Mouse (Mus musculus) spleen, adult 2 months (tissue): ENCODE results near the gene Ncf4. TPM values are rescaled to one million over a fixed set of nuclear protein-coding genes. Genes with fewer than 3 reads are reported as not detected.
"Not testable (repeated sequence)": the region's sequence is repeated elsewhere in the genome, so short reads cannot be mapped to it uniquely, and the experiment has no call there.

Source experiments
- DNase-seq, 2 experiments: peaks; one replicate each; pipeline versions ENCODE4 v3.0.0 to v3.0.0-alpha.2; 2012 to 2021; ENCODE audit warnings: low spot score in 2 of 2, low read depth in 1 of 2
- H3K27ac ChIP-seq: fragments of 200-500 bp; 2 replicates; pipeline ENCODE4 v1.5.1; 2012; ENCODE audit warnings: low read length, inconsistent platforms; ENCODE audit not compliant: insufficient read depth
- H3K27me3 ChIP-seq: fragments of 200-500 bp; 2 replicates; pipeline ENCODE4 v1.6.1; 2012; ENCODE audit warnings: mild to moderate bottlenecking, moderate library complexity, low read length, inconsistent platforms; ENCODE audit not compliant: control insufficient read depth, insufficient read depth
- H3K36me3 ChIP-seq: fragments of 200-500 bp; 2 replicates; pipeline ENCODE4 v1.6.1; 2012; ENCODE audit warnings: mild to moderate bottlenecking, low read length, inconsistent platforms; ENCODE audit not compliant: control insufficient read depth, insufficient read depth
- H3K4me1 ChIP-seq: fragments of 200-500 bp; 2 replicates; pipeline ENCODE4 v1.6.1; 2011; ENCODE audit warnings: inconsistent platforms; ENCODE audit not compliant: control insufficient read depth, insufficient read depth, insufficient read length
- H3K4me3 ChIP-seq: fragments of 200-500 bp; 2 replicates; pipeline ENCODE4 v1.5.1; 2011; ENCODE audit warnings: mild to moderate bottlenecking, inconsistent platforms; ENCODE audit not compliant: insufficient read depth, insufficient read length; ENCODE audit errors: extremely low read depth
- CTCF ChIP-seq: fragments of 200-500 bp; IDR thresholded peaks from 2 replicates; pipeline ENCODE4 v1.5.1; 2011; ENCODE audit warnings: mild to moderate bottlenecking, inconsistent platforms; ENCODE audit not compliant: insufficient read depth, insufficient read length, insufficient replicate concordance; ENCODE audit errors: extremely low read depth
- POLR2A ChIP-seq: fragments of 200-500 bp; IDR thresholded peaks from 2 replicates; pipeline ENCODE4 v1.6.1; 2011; ENCODE audit warnings: low read depth, low read length, inconsistent platforms
- WGBS: fragments of 180-500 bp; shearing (Covaris S2); methylation state at CpG from one replicate; pipeline ENCODE4 v1.1.7; 2018; 5-methylcytosine and 5-hydroxymethylcytosine counted together
- polyA plus RNA-seq: library from polyadenylated mRNA; depleted of rRNA; stranded (reverse); fragments of >200 nt; gene quantifications from 2 replicates; pipeline ENCODE4 v1.2.3, GENCODE M21; 2012

Ncf4 gene
- polyA plus RNA-seq, 1 experiment: 122 TPM

DNA sequence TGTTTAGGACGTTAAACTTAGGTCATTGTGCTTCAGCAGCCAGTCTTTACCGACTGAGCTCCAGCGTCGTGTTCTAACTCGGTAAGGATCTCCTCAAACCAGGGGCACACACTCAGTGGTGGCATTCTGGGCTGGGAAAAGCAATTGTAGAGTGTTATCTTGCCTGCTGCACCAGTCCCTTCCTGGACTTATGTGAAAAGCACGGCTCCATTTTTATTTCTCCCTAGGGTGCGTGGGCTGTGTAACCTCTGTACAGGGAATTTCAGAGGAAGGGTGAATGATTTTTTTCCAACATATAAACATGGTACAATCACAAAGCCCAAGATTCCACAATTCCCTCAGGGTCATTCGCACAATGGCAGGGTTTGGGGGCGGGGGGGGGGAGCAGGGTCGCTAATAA, 22.8 kb downstream of the Ncf4 start:
- no peak overlapping the region for H3K4me3 ChIP-seq
- 82% methylated on average over 10 of the region's 10 CpGs for WGBS
- H3K27me3 ChIP-seq: no peaks in the 10 kb centered on the region

DNA sequence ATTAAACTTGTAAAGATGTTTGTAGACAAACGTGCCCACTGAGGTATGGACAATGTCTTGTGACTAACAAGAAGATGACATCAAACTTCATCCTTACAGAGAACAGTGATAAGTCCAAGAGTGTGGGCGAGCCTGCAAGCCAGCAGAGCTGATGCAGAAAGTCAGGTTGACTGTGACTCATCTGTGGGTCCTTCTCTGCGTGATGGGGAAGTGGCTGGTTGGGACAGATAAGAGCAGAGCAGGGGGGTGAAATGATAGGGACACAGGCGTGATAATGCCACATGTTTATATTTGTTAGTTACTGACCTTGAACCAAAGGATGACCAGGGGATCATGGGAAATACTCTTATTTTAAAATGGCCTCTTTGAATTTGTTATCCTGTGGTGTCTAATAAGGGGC, 23.3 kb downstream of the Ncf4 start:
- TF ChIP-seq POLR2A: no peak
- no peak for TF ChIP-seq CTCF
- WGBS: 35% methylated on average over 4 of the region's 4 CpGs
- H3K36me3 ChIP-seq: peaks cover 5% of the 10 kb centered on the region; the same call in 1 of the 2 replicates
- H3K27ac ChIP-seq: no peak overlapping the region
- no peak for DNase-seq
- H3K27me3 ChIP-seq: no peaks in the 10 kb centered on the region
- no peak overlapping the region for H3K4me3 ChIP-seq
- peaks cover 4% of the 10 kb centered on the region; the same call in 1 of the 2 replicates for H3K4me1 ChIP-seq

More for the DNA sequence above, 22.8 kb downstream of the Ncf4 start:
- no peak for TF ChIP-seq POLR2A
- no peak for TF ChIP-seq CTCF
- DNase-seq: no peak
- H3K4me1 ChIP-seq: peaks cover 4% of the 10 kb centered on the region; the same call in 1 of the 2 replicates
- H3K27ac ChIP-seq: no peak overlapping the region
- H3K36me3 ChIP-seq: peaks cover 7% of the 10 kb centered on the region; the same call in 1 of the 2 replicates

DNA sequence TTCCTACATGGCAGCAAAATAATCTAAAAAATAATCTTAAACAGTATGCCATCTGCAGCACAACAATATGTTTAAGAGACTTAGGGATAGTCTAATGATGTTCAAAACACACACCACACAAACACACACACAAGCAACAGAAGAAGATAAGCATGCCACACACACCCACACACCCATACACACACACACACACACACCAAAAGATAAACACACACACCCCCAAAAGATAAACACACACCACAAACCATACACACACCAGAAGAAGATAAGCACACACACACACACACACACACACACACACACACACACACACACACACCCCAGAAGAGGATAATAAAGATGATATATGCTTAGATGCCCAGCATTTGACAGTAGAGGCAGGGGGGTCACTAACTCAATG, 26.6 kb downstream of the Ncf4 start:
- no peaks in the 10 kb centered on the region for H3K36me3 ChIP-seq
- peaks cover 6% of the 10 kb centered on the region; the same call in 1 of the 2 replicates for H3K4me1 ChIP-seq
- DNase-seq: no peak
- H3K27ac ChIP-seq: no peak overlapping the region
- H3K27me3 ChIP-seq: no peaks in the 10 kb centered on the region
- no peak overlapping the region for H3K4me3 ChIP-seq
- no peak for TF ChIP-seq CTCF
- TF ChIP-seq POLR2A: no peak

DNA sequence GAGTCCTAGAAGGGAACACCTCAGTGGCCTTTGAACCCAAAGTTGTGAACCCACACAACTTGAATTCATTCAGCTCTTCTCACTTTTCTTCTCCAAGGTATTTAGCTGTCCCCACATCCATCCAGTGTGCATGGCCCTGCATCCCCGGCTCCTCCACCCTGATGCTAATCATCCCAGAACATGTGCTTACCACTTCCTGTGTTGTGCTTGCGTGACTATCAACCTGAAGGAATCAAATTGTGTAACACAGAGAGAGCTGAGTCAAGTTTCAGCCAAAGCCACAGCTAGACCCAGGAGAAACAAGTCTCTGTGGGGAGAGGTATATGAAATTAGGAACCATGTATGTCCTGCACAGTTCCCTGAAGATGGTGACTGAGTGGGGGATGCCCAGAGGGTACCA, 33.7 kb downstream of the Ncf4 start:
- Histone ChIP-seq H3K4me1 (no peaks in the 10 kb centered on the region), H3K4me3 (no peak overlapping the region), H3K27ac (no peak overlapping the region), H3K36me3 (no peaks in the 10 kb centered on the region), H3K27me3 (no peaks in the 10 kb centered on the region)
- DNase-seq: no peak
- TF ChIP-seq CTCF (no peak), POLR2A (no peak)
- 40% methylated on average over 2 of the region's 2 CpGs for WGBS

DNA sequence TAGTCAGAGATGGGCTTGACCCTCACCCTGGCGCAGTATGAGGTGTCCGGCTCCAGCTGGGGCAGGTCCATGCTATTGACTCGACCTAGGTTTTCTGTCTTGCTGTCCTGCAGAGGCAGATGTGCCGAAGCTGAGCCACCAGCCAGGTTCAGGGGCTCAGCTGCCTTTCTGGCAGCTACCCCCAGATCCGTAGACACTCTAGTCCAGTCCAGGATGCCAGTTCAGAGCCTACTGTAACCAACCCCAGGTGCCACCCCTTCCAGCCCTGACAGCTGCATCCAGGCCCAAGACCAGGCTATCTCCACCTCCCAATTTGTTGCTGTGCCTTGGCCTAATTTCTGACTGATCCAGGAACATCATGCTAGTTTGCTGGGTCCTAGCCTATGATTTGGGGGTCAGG, 43.3 kb downstream of the Ncf4 start:
- H3K36me3 ChIP-seq: no peaks in the 10 kb centered on the region
- no peaks in the 10 kb centered on the region for H3K4me1 ChIP-seq
- H3K27me3 ChIP-seq: no peaks in the 10 kb centered on the region
- DNase-seq: no peak
- H3K4me3 ChIP-seq: no peak overlapping the region
- no peak overlapping the region for H3K27ac ChIP-seq
- WGBS: 91% methylated on average over 5 of the region's 5 CpGs
- TF ChIP-seq CTCF: no peak
- TF ChIP-seq POLR2A: no peak

DNA sequence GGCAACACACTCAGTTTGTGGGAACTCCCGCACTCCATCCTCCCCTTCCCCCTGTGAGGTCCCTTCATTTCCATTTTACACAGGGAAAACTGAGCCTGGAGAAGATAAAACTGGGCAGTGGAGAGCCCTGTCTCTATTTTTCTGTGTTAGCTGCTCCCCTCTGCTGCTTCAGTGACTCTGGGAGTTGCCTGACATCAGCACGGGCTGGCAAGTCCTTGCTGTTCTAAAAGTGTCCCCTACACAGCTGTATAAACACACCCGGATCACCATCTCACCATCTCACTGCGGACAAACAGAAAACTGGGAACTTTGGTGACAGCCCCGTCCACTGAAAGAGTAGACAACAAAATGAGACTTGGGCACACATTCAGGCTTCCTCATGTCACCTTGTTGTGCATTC, 45.2 kb downstream of the Ncf4 start:
- not testable (repeated sequence) for DNase-seq, H3K36me3 ChIP-seq, H3K4me1 ChIP-seq, H3K27ac ChIP-seq, H3K27me3 ChIP-seq, H3K4me3 ChIP-seq
- 85% methylated on average over 5 of the region's 5 CpGs for WGBS

DNA sequence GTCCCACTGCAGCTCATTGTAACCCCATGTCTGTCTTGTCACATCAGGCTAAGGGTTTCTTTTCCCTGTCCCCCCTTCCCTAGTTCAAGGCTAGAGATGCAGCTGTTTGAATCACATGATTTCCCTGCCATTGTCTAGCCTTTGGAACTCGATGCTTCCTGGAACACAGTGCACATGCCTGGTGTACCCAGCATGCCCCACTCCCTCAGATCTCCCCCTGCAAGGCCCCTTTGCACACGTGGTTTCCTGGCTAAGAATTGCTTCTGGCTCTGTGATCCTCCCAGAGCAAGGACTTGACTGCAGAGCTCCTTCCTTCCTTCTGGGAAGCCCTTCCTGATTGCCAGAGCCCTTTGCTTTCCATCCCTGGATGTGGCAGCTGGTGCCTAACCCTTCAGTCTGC, 48.6 kb downstream of the Ncf4 start:
- not testable (repeated sequence) for H3K27ac ChIP-seq, H3K4me1 ChIP-seq, H3K4me3 ChIP-seq, H3K36me3 ChIP-seq, H3K27me3 ChIP-seq, DNase-seq
- WGBS: 3% methylated on average over 2 of the region's 2 CpGs
